Mouse (Mus musculus) liver, embryonic 12.5 days (tissue): ENCODE results near the gene Ebf3. TPM values are rescaled to one million over a fixed set of nuclear protein-coding genes. Genes with fewer than 3 reads are reported as not detected.

Experiments used
- ATAC-seq: fragments of 200-750 bp; cut with Nextera tagmentation; 2 replicates; pipeline ENCODE4 v1.8.0; 2017; ENCODE audit warnings: moderate number of reproducible peaks, mild to moderate bottlenecking, moderate library complexity
- H3K27ac ChIP-seq: fragments of 300-500 bp; sonication (generic); 2 replicates; pipeline ENCODE4 v1.5.1; 2016; ENCODE audit warnings: mild to moderate bottlenecking
- H3K27me3 ChIP-seq: fragments of 300-500 bp; sonication (generic); replicated peaks from 2 replicates; pipeline ENCODE4 v1.6.1; 2016; ENCODE audit warnings: mild to moderate bottlenecking, moderate library complexity
- H3K36me3 ChIP-seq: fragments of 300-500 bp; sonication (generic); 2 replicates; pipeline ENCODE4 v1.6.1; 2016; ENCODE audit warnings: mild to moderate bottlenecking, moderate library complexity
- H3K4me1 ChIP-seq: fragments of 300-500 bp; sonication (generic); 2 replicates; pipeline ENCODE4 v1.6.1; 2016
- H3K4me2 ChIP-seq: fragments of 300-500 bp; sonication (generic); 2 replicates; pipeline ENCODE4 v1.6.1; 2016; ENCODE audit warnings: mild to moderate bottlenecking, moderate library complexity
- H3K4me3 ChIP-seq: fragments of 300-500 bp; sonication (generic); 2 replicates; pipeline ENCODE4 v1.5.1; 2016; ENCODE audit warnings: mild to moderate bottlenecking, moderate library complexity
- H3K9ac ChIP-seq: fragments of 300-500 bp; sonication (generic); 2 replicates; pipeline ENCODE4 v1.6.1; 2016; ENCODE audit warnings: mild to moderate bottlenecking, moderate library complexity
- H3K9me3 ChIP-seq: fragments of 300-500 bp; sonication (generic); replicated peaks from 2 replicates; pipeline ENCODE4 v1.6.1; 2016; ENCODE audit warnings: mild to moderate bottlenecking, moderate library complexity
- WGBS: fragments of 180-500 bp; shearing (Covaris S2); methylation state at CpG from one replicate; pipeline ENCODE4 v1.1.7; 2016; ENCODE audit not compliant: insufficient replicate concordance; 5-methylcytosine and 5-hydroxymethylcytosine counted together
- polyA plus RNA-seq: library from polyadenylated mRNA; unstranded; fragments of >200 nt; fragmentation: Nextera tagmentation; extraction: Ambion mirVana; gene quantifications from 2 replicates; pipeline ENCODE4 v1.2.1, GENCODE M21; 2016

Ebf3 gene
- polyA plus RNA-seq, 1 experiment from 2014 or later: 0.10 TPM

DNA sequence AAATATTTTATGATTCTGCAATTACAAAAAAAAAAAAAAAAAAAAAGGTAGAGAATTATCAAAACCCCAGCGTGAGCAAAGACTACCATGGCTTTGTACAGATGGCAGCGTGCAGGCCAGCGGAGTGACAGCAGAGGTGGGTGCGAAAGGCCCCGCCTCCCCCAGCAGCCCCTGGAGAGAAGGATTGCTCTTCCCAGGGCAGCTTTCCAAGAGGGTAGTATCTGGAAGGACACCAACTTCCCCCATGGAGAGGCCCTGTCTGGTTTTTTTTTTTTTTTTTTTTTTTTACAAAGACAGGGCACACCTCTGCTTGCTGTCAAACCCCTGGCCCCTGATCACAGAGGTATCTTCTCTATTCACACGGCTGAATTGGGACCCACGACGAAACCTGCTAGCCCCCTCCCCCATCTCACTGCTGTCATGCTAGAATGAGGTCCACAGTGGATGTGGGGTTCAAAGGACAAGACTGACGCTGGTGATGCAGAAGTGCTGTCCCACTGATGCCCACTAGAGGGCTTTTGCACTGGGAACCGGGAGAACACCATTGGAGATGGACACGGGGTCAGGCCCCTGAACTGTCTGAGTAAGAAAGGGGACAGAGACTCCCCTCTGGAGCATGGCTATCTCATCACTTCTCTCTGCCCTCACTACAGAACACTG lies 67.9 kb downstream of the Ebf3 start:
- 42% methylated on average over 11 of the region's 11 CpGs for WGBS
- H3K9ac ChIP-seq: no peak overlapping the region
- H3K9me3 ChIP-seq: no peaks in the 10 kb centered on the region
- H3K36me3 ChIP-seq: no peaks in the 10 kb centered on the region
- ATAC-seq: no peak
- H3K27ac ChIP-seq: no peak overlapping the region
- peaks cover 20% of the 10 kb centered on the region; the same call in 1 of the 2 replicates for H3K27me3 ChIP-seq
- H3K4me3 ChIP-seq: no peak overlapping the region
- H3K4me1 ChIP-seq: no peaks in the 10 kb centered on the region
- H3K4me2 ChIP-seq: no peak overlapping the region

DNA sequence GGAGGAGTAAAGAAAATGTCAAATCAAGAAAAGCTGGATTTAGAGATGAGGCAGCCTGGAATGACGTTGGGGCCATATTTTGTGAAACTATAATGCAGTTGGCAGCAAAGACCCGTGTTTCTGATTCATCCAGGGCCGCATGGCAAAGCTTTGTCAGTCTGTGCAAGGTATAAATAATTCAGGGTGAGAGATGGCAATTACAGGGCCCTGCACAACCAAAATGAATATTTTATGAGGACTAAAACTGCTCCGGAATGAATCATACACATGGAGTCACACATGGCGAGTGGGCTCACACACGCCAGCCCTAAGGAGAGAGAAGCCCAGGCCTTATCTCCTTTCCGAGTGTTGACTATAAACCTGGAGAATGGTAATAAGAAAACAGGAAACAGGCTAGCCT lies 69.4 kb downstream of the Ebf3 start:
- Histone ChIP-seq H3K27me3 (peaks cover 26% of the 10 kb centered on the region), H3K36me3 (no peaks in the 10 kb centered on the region), H3K9me3 (no peaks in the 10 kb centered on the region), H3K4me1 (no peaks in the 10 kb centered on the region), H3K9ac (no peak overlapping the region), H3K27ac (no peak overlapping the region), H3K4me2 (no peak overlapping the region), H3K4me3 (no peak overlapping the region)
- ATAC-seq: no peak
- WGBS: 75% methylated on average over 7 of the region's 7 CpGs

DNA sequence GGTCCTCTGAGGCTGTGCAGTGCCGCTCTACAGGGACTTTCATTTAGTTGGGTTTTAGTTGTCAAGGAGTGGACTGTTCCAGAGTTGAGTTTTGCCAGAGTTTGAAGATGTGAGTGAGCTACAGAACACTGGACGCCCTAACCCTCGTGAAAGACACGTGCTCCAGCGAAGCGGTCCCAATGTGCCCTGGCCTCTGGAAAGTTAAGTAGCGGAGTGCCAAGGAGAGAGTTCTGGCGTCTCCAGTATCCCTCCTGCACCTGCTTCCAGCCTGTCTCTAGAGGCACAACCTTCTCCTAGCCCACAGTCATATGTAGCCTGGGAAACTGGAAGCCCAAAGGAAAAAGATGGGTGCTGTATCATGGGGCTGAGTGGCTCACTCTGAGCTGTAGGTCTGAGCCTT lies 73.8 kb downstream of the Ebf3 start:
- 81% methylated on average over 8 of the region's 8 CpGs for WGBS
- ATAC-seq: no peak
- no peaks in the 10 kb centered on the region for H3K4me1 ChIP-seq
- peaks cover 27% of the 10 kb centered on the region for H3K27me3 ChIP-seq
- H3K9ac ChIP-seq: no peak overlapping the region
- H3K36me3 ChIP-seq: no peaks in the 10 kb centered on the region
- H3K4me2 ChIP-seq: no peak overlapping the region
- no peak overlapping the region for H3K4me3 ChIP-seq
- no peak overlapping the region for H3K27ac ChIP-seq
- no peaks in the 10 kb centered on the region for H3K9me3 ChIP-seq

DNA sequence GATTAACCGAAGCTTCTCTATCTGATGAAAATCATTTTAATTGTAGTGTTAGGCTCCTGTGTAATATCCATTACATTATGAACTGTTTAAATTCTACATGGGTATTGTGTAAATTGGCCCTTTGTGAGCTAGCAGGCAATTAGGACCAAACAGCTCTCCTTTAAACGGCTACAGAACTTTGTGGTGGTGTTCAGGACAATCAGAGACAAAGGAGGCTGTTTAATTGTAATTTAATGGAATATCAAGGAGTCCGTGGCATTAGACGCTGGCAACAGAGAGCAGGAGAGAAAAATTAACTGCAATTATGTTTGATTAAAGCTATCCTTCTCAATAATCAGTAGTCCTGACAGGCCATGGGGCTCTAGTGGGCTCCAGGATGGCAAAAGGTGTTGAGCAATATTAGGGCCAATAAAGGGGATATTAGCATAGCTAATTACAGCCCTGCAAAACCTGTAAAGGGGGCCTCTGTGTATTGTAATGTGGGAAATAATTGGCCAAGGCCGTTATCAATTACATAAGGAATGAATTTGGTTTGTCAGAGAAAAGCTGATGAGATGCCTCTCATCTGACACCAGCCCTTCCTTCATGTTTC lies 74.6 kb downstream of the Ebf3 start:
- no peak overlapping the region for H3K4me3 ChIP-seq
- peaks cover 22% of the 10 kb centered on the region for H3K27me3 ChIP-seq
- H3K9ac ChIP-seq: no peak overlapping the region
- no peak for ATAC-seq
- H3K4me2 ChIP-seq: no peak overlapping the region
- no peaks in the 10 kb centered on the region for H3K4me1 ChIP-seq
- H3K27ac ChIP-seq: no peak overlapping the region
- 66% methylated on average over 5 of the region's 5 CpGs for WGBS
- no peaks in the 10 kb centered on the region for H3K36me3 ChIP-seq
- no peaks in the 10 kb centered on the region for H3K9me3 ChIP-seq

DNA sequence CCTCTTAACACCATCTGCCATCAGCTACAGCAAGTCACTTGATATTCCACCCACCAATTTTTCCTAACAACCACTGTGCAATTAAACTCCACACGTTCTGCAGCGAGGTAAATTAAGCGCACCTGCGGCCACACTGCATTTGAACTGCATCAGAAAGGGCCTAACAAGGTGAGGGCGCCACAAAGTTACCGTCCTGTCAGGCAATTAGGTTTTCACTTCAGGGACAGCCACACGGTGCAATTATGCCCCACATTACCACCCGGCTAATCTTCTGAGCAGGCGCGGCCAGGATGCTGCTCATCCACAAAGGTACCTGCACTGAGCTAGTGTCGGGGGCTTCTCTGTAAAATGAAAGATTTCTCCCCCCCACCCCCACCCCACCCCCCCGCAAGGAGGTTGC lies 76.8 kb downstream of the Ebf3 start:
- Histone ChIP-seq H3K27ac (no peak overlapping the region), H3K36me3 (no peaks in the 10 kb centered on the region), H3K4me1 (no peaks in the 10 kb centered on the region), H3K4me3 (no peak overlapping the region), H3K9ac (no peak overlapping the region), H3K4me2 (no peak overlapping the region), H3K27me3 (peaks cover 22% of the 10 kb centered on the region), H3K9me3 (no peaks in the 10 kb centered on the region)
- WGBS: 66% methylated on average over 12 of the region's 12 CpGs
- ATAC-seq: no peak

DNA sequence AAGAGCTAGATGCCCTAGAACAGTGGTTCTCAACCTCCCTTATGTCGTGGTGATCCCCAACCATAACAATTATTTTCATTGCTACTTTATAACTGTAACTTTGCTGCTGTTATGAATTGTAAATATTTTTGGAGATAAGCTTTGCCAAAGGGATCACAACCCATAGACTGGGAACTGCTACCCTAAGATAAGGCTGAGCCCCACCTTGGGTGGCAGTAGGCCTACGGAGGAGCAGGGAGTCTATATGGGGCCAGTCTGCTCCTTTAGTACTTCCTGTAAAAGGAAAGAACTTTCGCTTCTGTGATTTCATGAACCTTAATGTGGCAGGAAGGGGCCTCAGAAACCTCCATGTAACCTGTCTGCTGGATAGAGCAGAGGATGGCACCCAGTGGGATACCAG lies 90.4 kb downstream of the Ebf3 start:
- H3K4me3 ChIP-seq: no peak overlapping the region
- peaks cover 5% of the 10 kb centered on the region; the same call in 1 of the 2 replicates for H3K4me1 ChIP-seq
- no peak overlapping the region for H3K27ac ChIP-seq
- no peak overlapping the region for H3K4me2 ChIP-seq
- no peaks in the 10 kb centered on the region for H3K9me3 ChIP-seq
- H3K9ac ChIP-seq: no peak overlapping the region
- peak; percentile 83 for ATAC-seq
- no peaks in the 10 kb centered on the region for H3K36me3 ChIP-seq
- H3K27me3 ChIP-seq: peaks cover 4% of the 10 kb centered on the region
- 55% methylated on average over 3 of the region's 3 CpGs for WGBS

DNA sequence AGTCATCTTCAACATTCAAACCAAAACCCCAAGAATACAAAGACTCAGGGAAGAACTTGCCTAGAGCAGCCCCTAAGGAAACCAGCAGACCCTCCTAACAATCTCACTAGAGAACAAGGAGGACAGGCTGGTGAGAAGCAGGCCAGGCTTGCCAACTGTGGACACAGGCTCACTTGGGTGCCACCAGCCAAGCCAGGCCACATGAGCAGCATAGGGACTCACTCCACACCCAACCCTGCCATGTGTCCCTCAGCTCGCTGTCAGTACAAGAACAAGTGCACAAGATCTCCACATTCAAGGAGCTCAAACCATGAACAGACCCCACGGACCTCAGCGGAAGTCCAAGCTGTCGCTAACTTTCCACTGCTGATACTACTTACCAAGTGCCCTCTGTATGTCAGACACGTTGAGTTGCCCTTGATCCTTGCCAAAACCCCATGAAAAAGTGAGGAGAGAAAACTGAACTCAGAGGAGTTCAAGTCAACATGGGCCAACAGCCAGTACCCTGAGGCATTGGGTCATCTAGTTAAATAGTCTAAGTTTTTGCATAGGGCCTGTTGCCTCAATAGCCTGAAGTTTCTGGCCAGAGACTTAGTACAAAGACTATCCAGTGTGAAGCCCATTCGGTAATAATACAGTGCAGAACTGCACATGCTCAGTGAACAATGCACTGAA lies 91.3 kb downstream of the Ebf3 start:
- 67% methylated on average over 6 of the region's 6 CpGs for WGBS
- Histone ChIP-seq H3K27ac (no peak overlapping the region), H3K36me3 (no peaks in the 10 kb centered on the region), H3K9ac (no peak overlapping the region), H3K4me1 (peaks cover 5% of the 10 kb centered on the region; the same call in 1 of the 2 replicates), H3K4me3 (no peak overlapping the region), H3K27me3 (no peaks in the 10 kb centered on the region; the same call in none of the 2 replicates), H3K4me2 (no peak overlapping the region), H3K9me3 (no peaks in the 10 kb centered on the region)
- no peak for ATAC-seq

DNA sequence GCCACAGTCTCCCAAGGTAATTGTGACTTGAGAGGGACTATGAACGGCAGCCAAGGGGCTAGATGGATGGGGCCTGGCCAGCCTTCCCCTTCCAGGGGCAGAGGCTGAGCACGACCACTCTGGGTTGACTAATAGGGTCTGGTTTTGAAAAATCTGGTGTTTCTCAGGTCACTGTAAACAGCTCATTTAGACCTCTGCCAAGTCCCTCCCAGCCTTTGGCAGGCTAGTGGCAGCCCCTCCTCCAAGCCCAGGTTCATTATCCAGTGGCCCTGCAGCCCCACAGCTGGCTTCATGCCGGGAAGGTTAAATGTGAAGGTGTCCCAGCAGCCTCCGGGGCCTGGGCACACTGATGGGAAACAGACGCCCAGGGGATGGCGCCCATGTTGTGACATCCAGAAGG lies 92.6 kb downstream of the Ebf3 start:
- no peaks in the 10 kb centered on the region for H3K36me3 ChIP-seq
- no peak overlapping the region for H3K4me2 ChIP-seq
- ATAC-seq: no peak
- no peaks in the 10 kb centered on the region; the same call in none of the 2 replicates for H3K27me3 ChIP-seq
- 29% methylated on average over 6 of the region's 6 CpGs for WGBS
- H3K9ac ChIP-seq: no peak overlapping the region
- H3K4me1 ChIP-seq: peaks cover 5% of the 10 kb centered on the region; the same call in 1 of the 2 replicates
- no peaks in the 10 kb centered on the region for H3K9me3 ChIP-seq
- H3K27ac ChIP-seq: no peak overlapping the region
- no peak overlapping the region for H3K4me3 ChIP-seq

DNA sequence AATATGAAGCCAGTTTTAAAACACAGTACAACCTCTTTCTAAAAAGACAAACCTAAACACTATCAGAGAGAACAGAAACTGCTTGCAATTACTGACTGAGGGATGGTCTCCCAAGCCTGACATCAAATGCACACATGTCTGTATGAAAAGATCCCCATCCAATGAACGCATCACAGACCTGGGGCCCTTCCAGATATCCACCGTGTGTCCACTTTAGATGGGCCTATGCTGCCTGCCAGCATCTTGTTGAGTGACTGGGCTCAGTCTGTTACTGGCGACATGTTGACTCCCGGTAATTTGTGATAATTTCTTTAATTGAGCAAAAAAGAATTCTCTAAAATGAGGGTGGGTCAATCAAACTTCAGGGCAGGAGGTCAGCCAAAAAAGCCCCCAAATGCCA lies 93.8 kb downstream of the Ebf3 start:
- Histone ChIP-seq H3K9ac (no peak overlapping the region), H3K4me1 (peaks cover 5% of the 10 kb centered on the region; the same call in 1 of the 2 replicates), H3K9me3 (no peaks in the 10 kb centered on the region), H3K27ac (no peak overlapping the region), H3K4me2 (no peak overlapping the region), H3K4me3 (no peak overlapping the region), H3K36me3 (no peaks in the 10 kb centered on the region), H3K27me3 (no peaks in the 10 kb centered on the region; the same call in none of the 2 replicates)
- 65% methylated on average over 4 of the region's 4 CpGs for WGBS
- ATAC-seq: no peak

DNA sequence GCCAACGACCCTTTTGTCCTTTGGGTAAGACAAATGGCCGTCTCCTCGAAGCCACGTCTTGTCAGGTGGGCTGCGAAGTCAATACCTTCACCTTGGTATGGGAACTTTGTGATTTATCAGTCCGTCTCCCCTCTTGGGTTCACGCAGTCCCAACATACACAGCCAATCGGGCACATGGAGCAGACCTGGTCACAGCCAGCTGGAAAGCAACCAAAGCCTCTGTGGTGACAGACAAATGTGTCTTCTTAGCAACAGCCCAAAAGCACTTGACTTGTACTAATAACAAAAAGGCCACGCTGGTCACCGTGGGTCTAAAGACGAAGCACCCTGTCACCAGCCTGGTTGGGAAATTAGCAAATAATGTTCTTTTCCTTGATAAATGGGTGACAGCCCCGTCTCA lies 95.5 kb downstream of the Ebf3 start:
- Histone ChIP-seq H3K27me3 (peaks cover 6% of the 10 kb centered on the region), H3K27ac (no peak overlapping the region), H3K4me2 (no peak overlapping the region), H3K9ac (no peak overlapping the region), H3K4me1 (no peaks in the 10 kb centered on the region), H3K4me3 (no peak overlapping the region), H3K36me3 (no peaks in the 10 kb centered on the region), H3K9me3 (no peaks in the 10 kb centered on the region)
- WGBS: 70% methylated on average over 12 of the region's 12 CpGs
- ATAC-seq: no peak

DNA sequence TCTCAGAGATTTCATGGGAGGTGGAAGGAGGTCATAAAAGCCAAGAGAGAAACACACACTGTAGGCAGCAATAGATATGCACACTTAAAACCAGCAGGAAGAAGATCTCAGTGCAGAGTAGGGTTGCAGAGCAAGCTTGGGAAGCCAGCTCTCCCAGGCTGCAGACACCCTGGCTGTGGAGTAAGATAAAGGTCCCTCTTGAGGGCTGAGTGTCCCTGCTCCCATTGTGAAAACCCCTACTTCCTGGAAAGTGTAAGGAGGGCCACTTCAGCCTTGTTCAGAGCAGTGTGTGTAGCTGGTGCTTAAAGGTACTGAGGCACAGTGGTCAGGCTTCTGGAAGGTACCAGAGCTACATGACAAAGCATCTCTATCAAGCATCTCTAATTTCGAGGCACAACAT lies 100.8 kb downstream of the Ebf3 start:
- ATAC-seq: no peak

DNA sequence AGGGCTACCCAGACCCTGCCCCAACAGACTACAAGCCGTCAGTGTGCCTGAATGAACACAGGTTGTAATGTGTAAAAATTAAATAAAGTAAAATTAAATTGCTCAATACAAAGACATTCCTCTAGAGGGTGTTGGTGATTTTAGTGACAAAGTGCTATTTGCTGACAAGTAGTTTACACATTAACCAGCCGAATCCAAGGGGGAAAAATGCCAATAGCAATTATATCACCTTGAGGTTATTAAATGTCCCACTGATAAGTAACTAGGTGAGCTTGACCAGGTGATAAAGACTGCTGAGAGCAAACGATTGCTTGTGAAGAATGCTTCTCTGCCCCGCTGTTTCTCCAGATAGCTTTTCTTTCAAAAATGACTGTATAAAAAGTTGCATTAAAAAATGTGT lies 102.9 kb downstream of the Ebf3 start:
- no peaks in the 10 kb centered on the region for H3K4me1 ChIP-seq
- H3K4me3 ChIP-seq: no peak overlapping the region
- 49% methylated on average over 4 of the region's 4 CpGs for WGBS
- H3K9ac ChIP-seq: no peak overlapping the region
- H3K4me2 ChIP-seq: no peak overlapping the region
- H3K27ac ChIP-seq: no peak overlapping the region
- no peaks in the 10 kb centered on the region for H3K9me3 ChIP-seq
- H3K36me3 ChIP-seq: no peaks in the 10 kb centered on the region
- ATAC-seq: no peak
- peaks cover 16% of the 10 kb centered on the region; the same call in 1 of the 2 replicates for H3K27me3 ChIP-seq

More for the DNA sequence above, 100.8 kb downstream of the Ebf3 start:
- H3K9me3 ChIP-seq: no peaks in the 10 kb centered on the region
- no peaks in the 10 kb centered on the region for H3K36me3 ChIP-seq
- no peak overlapping the region for H3K27ac ChIP-seq
- 57% methylated on average over 1 of the region's 1 CpGs for WGBS
- H3K4me3 ChIP-seq: no peak overlapping the region
- H3K4me2 ChIP-seq: no peak overlapping the region
- no peak overlapping the region for H3K9ac ChIP-seq
- H3K27me3 ChIP-seq: peaks cover 16% of the 10 kb centered on the region; the same call in 1 of the 2 replicates
- no peaks in the 10 kb centered on the region for H3K4me1 ChIP-seq
